Mouse (Mus musculus): ENCODE data around the gene Psen2. TPM values are rescaled to one million over a fixed set of nuclear protein-coding genes. Genes with fewer than 3 reads are reported as not detected.
A peak's percentile ranks its signal among the peaks of the same experiment; 100 is the strongest.

Psen2 gene
- polyA plus RNA-seq, 1 experiment from 2014 or later: 15.1 TPM

- Histone ChIP-seq H3K9me3 (replicated peaks) (peaks cover 10% of the 10 kb centered on the region; the same call in 1 of the 2 replicates), H3K4me1 (replicated peaks) (peaks cover 23% of the 10 kb centered on the region), H3K27me3 (replicated peaks) (no peaks in the 10 kb centered on the region), H3K4me3 (no peak overlapping the region), H3K27ac (ENCODE audit: poor library complexity, severe bottlenecking) (no peak overlapping the region; the same call in 1 of the 2 replicates), H3K9ac (no peak overlapping the region), H3K4me2 (no peak overlapping the region), H3K36me3 (no peaks in the 10 kb centered on the region)
- ATAC-seq (ENCODE audit: insufficient number of reproducible peaks, low FRiP score): no peak
- 59% methylated on average over 10 of the region's 10 CpGs for WGBS
Observed at GRCm38 (mm10) chr1:180274725-180275308, 11.6 kb upstream of the Psen2 start.

GRCm38 (mm10) chr1:180269033-180269432 is 5.8 kb upstream of the Psen2 start:
- Histone ChIP-seq H3K9me3 (replicated peaks) (no peaks in the 10 kb centered on the region), H3K27ac (ENCODE audit: poor library complexity, severe bottlenecking) (no peak overlapping the region), H3K4me3 (no peak overlapping the region), H3K4me2 (no peak overlapping the region), H3K27me3 (replicated peaks) (peaks cover 15% of the 10 kb centered on the region; the same call in 1 of the 2 replicates), H3K36me3 (no peaks in the 10 kb centered on the region), H3K9ac (no peak overlapping the region; the same call in 1 of the 2 replicates), H3K4me1 (replicated peaks) (peaks cover 16% of the 10 kb centered on the region)
- ATAC-seq (ENCODE audit: insufficient number of reproducible peaks, low FRiP score): 0 out of 2 replicates have a peak, but pooled peaks have one; percentile 29
- 78% methylated on average over 2 of the region's 2 CpGs for WGBS

- no peaks in the 10 kb centered on the region for H3K9me3 ChIP-seq (replicated peaks)
- no peak overlapping the region for H3K27ac ChIP-seq (ENCODE audit: poor library complexity, severe bottlenecking)
- 15% methylated on average over 12 of the region's 12 CpGs for WGBS
- H3K4me2 ChIP-seq: no peak overlapping the region
- H3K9ac ChIP-seq: no peak overlapping the region; the same call in 1 of the 2 replicates
- ATAC-seq (ENCODE audit: insufficient number of reproducible peaks, low FRiP score): peak; percentile 59
- peaks cover 16% of the 10 kb centered on the region for H3K4me1 ChIP-seq (replicated peaks)
- H3K27me3 ChIP-seq (replicated peaks): peaks cover 15% of the 10 kb centered on the region; the same call in 1 of the 2 replicates
- H3K4me3 ChIP-seq: no peak overlapping the region
- H3K36me3 ChIP-seq: no peaks in the 10 kb centered on the region
Observed at GRCm38 (mm10) chr1:180268249-180269031, 5.2 kb upstream of the Psen2 start.

GRCm38 (mm10) chr1:180267151-180267550 is 3.9 kb upstream of the Psen2 start:
- WGBS: 70% methylated on average over 10 of the region's 10 CpGs

GRCm38 (mm10) chr1:180265399-180265798 is 2.2 kb upstream of the Psen2 start:
- Histone ChIP-seq H3K36me3 (no peaks in the 10 kb centered on the region), H3K4me3 (no peak overlapping the region), H3K4me1 (replicated peaks) (peaks cover 22% of the 10 kb centered on the region), H3K9me3 (replicated peaks) (no peaks in the 10 kb centered on the region), H3K27ac (ENCODE audit: poor library complexity, severe bottlenecking) (no peak overlapping the region), H3K9ac (no peak overlapping the region), H3K4me2 (peak overlapping the region; percentile 49), H3K27me3 (replicated peaks) (peaks cover 22% of the 10 kb centered on the region)
- ATAC-seq (ENCODE audit: insufficient number of reproducible peaks, low FRiP score): no peak; the same call in 1 of the 2 replicates
- WGBS: 5% methylated on average over 7 of the region's 7 CpGs

More at GRCm38 (mm10) chr1:180267151-180267550, 3.9 kb upstream of the Psen2 start:
- ATAC-seq (ENCODE audit: insufficient number of reproducible peaks, low FRiP score): no peak
- Histone ChIP-seq H3K9ac (no peak overlapping the region), H3K27ac (ENCODE audit: poor library complexity, severe bottlenecking) (no peak overlapping the region), H3K36me3 (no peaks in the 10 kb centered on the region), H3K4me3 (no peak overlapping the region), H3K27me3 (replicated peaks) (peaks cover 18% of the 10 kb centered on the region), H3K9me3 (replicated peaks) (no peaks in the 10 kb centered on the region), H3K4me1 (replicated peaks) (peaks cover 17% of the 10 kb centered on the region), H3K4me2 (no peak overlapping the region)

- WGBS: 54% methylated on average over 10 of the region's 10 CpGs
- peaks cover 22% of the 10 kb centered on the region for H3K27me3 ChIP-seq (replicated peaks)
- H3K4me2 ChIP-seq: peak overlapping the region; percentile 49
- no peaks in the 10 kb centered on the region for H3K9me3 ChIP-seq (replicated peaks)
- H3K36me3 ChIP-seq: no peaks in the 10 kb centered on the region
- no peak overlapping the region for H3K27ac ChIP-seq (ENCODE audit: poor library complexity, severe bottlenecking)
- no peak for ATAC-seq (ENCODE audit: insufficient number of reproducible peaks, low FRiP score)
- H3K9ac ChIP-seq: no peak overlapping the region
- H3K4me1 ChIP-seq (replicated peaks): peaks cover 25% of the 10 kb centered on the region
- no peak overlapping the region for H3K4me3 ChIP-seq
Observed at GRCm38 (mm10) chr1:180264851-180265250, 1.6 kb upstream of the Psen2 start.

- WGBS: 71% methylated on average over 6 of the region's 6 CpGs
- Histone ChIP-seq H3K4me1 (replicated peaks) (peaks cover 29% of the 10 kb centered on the region), H3K9me3 (replicated peaks) (no peaks in the 10 kb centered on the region), H3K4me3 (no peak overlapping the region), H3K9ac (no peak overlapping the region), H3K27me3 (replicated peaks) (peaks cover 22% of the 10 kb centered on the region), H3K27ac (ENCODE audit: poor library complexity, severe bottlenecking) (no peak overlapping the region), H3K4me2 (no peak overlapping the region), H3K36me3 (no peaks in the 10 kb centered on the region)
- ATAC-seq (ENCODE audit: insufficient number of reproducible peaks, low FRiP score): no peak
Observed at GRCm38 (mm10) chr1:180264389-180264788, 1.2 kb upstream of the Psen2 start.

- H3K27ac ChIP-seq (ENCODE audit: poor library complexity, severe bottlenecking): no peak overlapping the region
- peak; percentile 47; the same call in 1 of the 2 replicates for ATAC-seq (ENCODE audit: insufficient number of reproducible peaks, low FRiP score)
- 48% methylated on average over 8 of the region's 8 CpGs for WGBS
Observed at GRCm38 (mm10) chr1:180261857-180262570, 1.2 kb downstream of the Psen2 start.

GRCm38 (mm10) chr1:180261415-180261814 is 1.8 kb downstream of the Psen2 start:
- Histone ChIP-seq H3K27me3 (replicated peaks) (peaks cover 8% of the 10 kb centered on the region), H3K4me2 (no peak overlapping the region), H3K4me3 (no peak overlapping the region), H3K27ac (ENCODE audit: poor library complexity, severe bottlenecking) (no peak overlapping the region), H3K36me3 (no peaks in the 10 kb centered on the region), H3K9ac (no peak overlapping the region), H3K9me3 (replicated peaks) (no peaks in the 10 kb centered on the region), H3K4me1 (replicated peaks) (peaks cover 24% of the 10 kb centered on the region)
- 73% methylated on average over 3 of the region's 3 CpGs for WGBS
- ATAC-seq (ENCODE audit: insufficient number of reproducible peaks, low FRiP score): no peak

More at GRCm38 (mm10) chr1:180261857-180262570, 1.2 kb downstream of the Psen2 start:
- Histone ChIP-seq H3K9ac (no peak overlapping the region), H3K9me3 (replicated peaks) (no peaks in the 10 kb centered on the region), H3K27me3 (replicated peaks) (peaks cover 13% of the 10 kb centered on the region), H3K36me3 (no peaks in the 10 kb centered on the region), H3K4me1 (replicated peaks) (peaks cover 24% of the 10 kb centered on the region), H3K4me2 (no peak overlapping the region), H3K4me3 (no peak overlapping the region)

- WGBS: 75% methylated on average over 2 of the region's 2 CpGs
- H3K27me3 ChIP-seq (replicated peaks): peaks cover 8% of the 10 kb centered on the region
- no peaks in the 10 kb centered on the region for H3K36me3 ChIP-seq
- ATAC-seq (ENCODE audit: insufficient number of reproducible peaks, low FRiP score): no peak
- no peak overlapping the region for H3K4me3 ChIP-seq
- no peaks in the 10 kb centered on the region for H3K9me3 ChIP-seq (replicated peaks)
- no peak overlapping the region for H3K4me2 ChIP-seq
- no peak overlapping the region for H3K9ac ChIP-seq
- H3K27ac ChIP-seq (ENCODE audit: poor library complexity, severe bottlenecking): no peak overlapping the region
- peaks cover 24% of the 10 kb centered on the region for H3K4me1 ChIP-seq (replicated peaks)
Observed at GRCm38 (mm10) chr1:180260886-180261285, 2.4 kb downstream of the Psen2 start.

GRCm38 (mm10) chr1:180259753-180260152 is 3.5 kb downstream of the Psen2 start:
- H3K9ac ChIP-seq: no peak overlapping the region
- no peaks in the 10 kb centered on the region for H3K36me3 ChIP-seq
- peaks cover 22% of the 10 kb centered on the region for H3K4me1 ChIP-seq (replicated peaks)
- no peak for ATAC-seq (ENCODE audit: insufficient number of reproducible peaks, low FRiP score)
- no peaks in the 10 kb centered on the region for H3K9me3 ChIP-seq (replicated peaks)
- no peak overlapping the region for H3K4me2 ChIP-seq
- H3K4me3 ChIP-seq: no peak overlapping the region
- peaks cover 8% of the 10 kb centered on the region for H3K27me3 ChIP-seq (replicated peaks)
- WGBS: 24% methylated on average over 2 of the region's 2 CpGs
- no peak overlapping the region for H3K27ac ChIP-seq (ENCODE audit: poor library complexity, severe bottlenecking)
